Mouse (Mus musculus) spleen, adult 2 months (tissue): Measurements from ENCODE around the gene Eif4e3.

Experiments used
- CTCF ChIP-seq: fragments of 200-500 bp; IDR thresholded peaks from 2 replicates; pipeline ENCODE4 v1.5.1; 2011; ENCODE audit warnings: mild to moderate bottlenecking, inconsistent platforms; ENCODE audit not compliant: insufficient read depth, insufficient read length, insufficient replicate concordance; ENCODE audit errors: extremely low read depth
- POLR2A ChIP-seq: fragments of 200-500 bp; IDR thresholded peaks from 2 replicates; pipeline ENCODE4 v1.6.1; 2011; ENCODE audit warnings: low read depth, low read length, inconsistent platforms

- no peak for TF ChIP-seq CTCF
- TF ChIP-seq POLR2A = no peak
Measured at GRCm38 (mm10) chr6:99658586-99658985, 8.0 kb downstream of the Eif4e3 start.
